Mouse (Mus musculus): Measurements from ENCODE around the gene Prdx6. TPM values are rescaled to one million over a fixed set of nuclear protein-coding genes. Genes with fewer than 3 reads are reported as not detected.

Gene Prdx6
- 100 to 1,000 TPM; 360 to 367 TPM for total RNA-seq (2021)
- long read RNA-seq, experiment 1, transcript Prdx6-208 (4 exons, 1,294 nt), result minor isoform, 8 of 751 reads
- long read RNA-seq, experiment 1, transcript Prdx6-201 (6 exons, 959 nt), result minor isoform, 5 of 751 reads
- long read RNA-seq, experiment 1, transcript Prdx6-202 (5 exons, 2,387 nt), result major isoform, 673 of 751 reads
- long read RNA-seq, experiment 1, partial matches to known transcripts, result 31 of 751 reads
- long read RNA-seq, experiment 1, other reads (novel, unspliced or antisense), result 27 of 751 reads
- long read RNA-seq, experiment 2, transcript Prdx6-201 (6 exons, 959 nt), result minor isoform, 5 of 337 reads
- long read RNA-seq, experiment 2, transcript Prdx6-202 (5 exons, 2,387 nt), result major isoform, 298 of 337 reads
- long read RNA-seq, experiment 2, partial matches to known transcripts, result 17 of 337 reads
- long read RNA-seq, experiment 2, other reads (novel, unspliced or antisense), result 13 of 337 reads

DNA sequence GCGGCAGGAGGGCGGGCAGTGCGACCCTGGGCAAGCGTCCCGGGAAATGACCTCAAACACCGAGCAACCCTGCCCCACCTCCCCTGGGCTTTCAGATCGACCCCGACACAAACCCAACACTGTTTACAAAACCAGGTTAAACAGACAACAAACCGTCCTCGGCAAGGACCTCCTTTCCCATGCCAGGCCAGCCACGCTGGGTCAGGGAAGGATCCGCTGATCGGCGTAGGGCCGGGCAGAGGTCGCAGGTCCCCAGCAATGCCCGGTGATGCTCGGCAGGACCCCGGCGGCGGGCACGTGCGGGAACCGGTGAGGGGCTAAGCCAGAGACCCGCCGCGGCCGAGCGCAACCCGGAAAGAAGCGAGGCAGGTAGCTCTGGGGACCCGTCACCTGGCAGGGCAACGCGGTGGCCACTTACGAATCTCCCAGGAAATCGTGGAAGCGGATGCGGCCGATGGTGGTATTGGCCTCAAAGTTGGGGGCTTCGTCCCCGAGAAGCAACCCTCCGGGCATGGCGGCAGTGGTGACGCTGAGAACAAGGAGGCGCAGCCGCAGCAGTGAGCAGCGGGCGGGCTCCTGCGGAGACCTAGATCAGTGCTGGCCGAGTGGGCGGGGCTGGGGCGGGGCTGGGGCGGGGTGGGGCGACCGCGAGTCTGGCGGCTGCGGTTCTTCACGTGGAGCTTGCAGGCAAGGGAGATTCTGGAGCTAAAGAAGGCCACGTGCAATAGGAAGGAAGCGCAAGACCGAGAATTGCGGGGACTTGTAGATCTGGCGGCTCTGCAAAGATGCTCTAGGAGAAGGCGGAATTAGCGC is at the start of gene Prdx6:
Prdx6 (minus strand) TSS at position 616 of the 813 bp plus-strand sequence.
- DNase-seq, result peak; percentile 91

- no peak for DNase-seq
These were observed 37.2 kb upstream of the Prdx6 start for GRCm38 (mm10) chr1:161288256-161288655.

DNA sequence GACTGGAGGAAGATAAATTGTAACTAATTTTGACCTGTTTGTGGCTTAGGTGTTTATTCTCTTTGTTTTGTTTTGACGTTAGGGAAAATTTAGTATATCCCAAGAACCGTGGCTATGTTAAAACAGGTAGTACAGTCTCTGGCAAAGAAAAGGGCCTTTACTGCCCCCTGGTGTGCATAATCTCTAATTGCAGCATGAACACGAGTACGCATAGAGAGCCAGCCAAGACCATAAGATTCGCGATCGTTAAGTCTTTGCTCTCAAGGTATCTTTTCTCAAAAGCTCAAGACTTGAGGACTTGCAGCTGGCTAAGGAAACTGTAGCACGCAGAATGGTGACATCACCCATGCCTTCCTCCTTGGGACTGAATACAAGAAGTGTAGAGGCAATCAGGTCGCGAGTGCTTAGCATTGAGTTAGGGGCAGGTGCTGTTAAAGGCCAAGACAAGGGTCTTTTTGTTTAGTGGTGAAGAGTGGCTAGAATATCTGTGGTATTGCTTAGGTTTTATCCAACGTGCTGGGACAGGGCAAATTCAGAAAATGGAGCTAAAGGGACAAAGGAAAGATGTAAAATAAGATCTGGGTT is 35.8 kb upstream of the Prdx6 start:
- peak; percentile 72 for DNase-seq

GRCm38 (mm10) chr1:161281054-161281688 is 30.2 kb upstream of the Prdx6 start:
- DNase-seq, result no peak

DNA sequence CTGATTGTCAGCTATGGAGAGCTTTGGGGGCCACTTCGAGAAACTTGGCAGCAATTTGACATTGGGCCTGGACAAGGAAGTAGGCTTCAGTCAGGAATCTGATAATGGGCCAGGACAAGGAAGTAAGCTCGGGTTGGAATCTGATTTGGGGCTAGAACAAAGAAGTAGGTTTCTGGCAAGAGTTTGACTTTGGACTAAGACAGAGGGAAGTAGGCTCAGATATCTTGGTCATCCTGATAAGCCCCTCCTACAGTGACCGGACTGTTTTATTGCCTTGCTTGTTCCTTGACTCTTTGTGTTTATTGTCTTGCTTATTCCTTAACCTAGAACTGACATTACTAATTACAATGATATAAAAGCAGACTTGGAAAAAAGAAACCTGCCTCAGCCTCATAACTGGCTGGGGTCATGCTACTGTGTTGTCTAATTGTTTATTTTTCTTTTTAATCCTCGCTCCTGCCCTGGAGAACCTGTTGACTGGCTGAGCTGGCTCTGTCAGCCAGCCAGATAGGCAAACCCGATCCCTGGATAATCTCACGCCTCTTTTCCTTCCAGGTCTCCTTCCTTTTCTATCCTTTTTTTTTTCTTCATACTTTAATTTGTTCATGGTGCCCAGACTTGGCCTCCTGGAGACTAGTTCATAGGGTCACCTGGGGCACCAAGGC is 28.4 kb upstream of the Prdx6 start:
- DNase-seq, result no peak

DNA sequence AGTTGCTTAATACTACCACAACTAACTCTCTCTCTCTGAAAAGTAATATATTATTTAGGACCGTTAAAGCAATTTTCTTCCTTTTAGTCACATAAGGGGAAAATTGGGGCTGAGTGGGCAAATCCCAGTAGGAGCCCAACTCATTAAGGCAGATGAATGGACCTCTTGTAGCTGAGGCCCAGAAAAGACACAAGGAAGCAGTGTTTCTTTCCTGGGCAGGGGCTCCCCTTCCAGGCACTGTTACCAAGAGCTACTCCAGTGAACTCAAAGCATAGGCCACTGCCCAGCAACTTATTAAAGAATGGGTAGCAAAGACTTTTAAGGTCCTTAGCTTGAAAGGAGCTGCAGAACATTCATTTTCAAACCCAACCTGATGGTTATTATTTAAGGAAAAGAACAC is 22.5 kb upstream of the Prdx6 start:
- DNase-seq, result no peak

GRCm38 (mm10) chr1:161271461-161271810 is 20.4 kb upstream of the Prdx6 start:
- DNase-seq, result no peak

GRCm38 (mm10) chr1:161270776-161271460 is 19.9 kb upstream of the Prdx6 start:
- DNase-seq, result no peak

DNA sequence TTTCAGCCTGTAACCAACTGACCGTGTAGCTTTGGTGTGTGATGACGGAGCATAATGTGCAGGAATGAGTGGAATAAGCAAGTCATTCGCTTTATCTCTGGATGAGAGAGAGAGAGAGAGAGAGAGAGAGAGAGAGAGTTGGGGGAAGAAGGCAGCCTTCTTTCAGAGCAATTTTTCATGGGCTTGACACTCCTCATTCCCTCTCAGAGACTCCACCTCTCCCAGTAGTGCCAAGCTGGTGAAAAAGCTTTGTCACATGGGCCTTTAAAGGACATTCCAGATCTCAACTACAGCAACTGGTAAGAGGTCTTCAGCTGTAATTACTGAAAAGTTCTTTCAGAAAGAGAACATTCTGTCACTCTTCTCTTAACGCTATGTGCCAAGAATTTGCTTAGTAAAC is 18.3 kb upstream of the Prdx6 start:
- DNase-seq, result peak; percentile 30

DNA sequence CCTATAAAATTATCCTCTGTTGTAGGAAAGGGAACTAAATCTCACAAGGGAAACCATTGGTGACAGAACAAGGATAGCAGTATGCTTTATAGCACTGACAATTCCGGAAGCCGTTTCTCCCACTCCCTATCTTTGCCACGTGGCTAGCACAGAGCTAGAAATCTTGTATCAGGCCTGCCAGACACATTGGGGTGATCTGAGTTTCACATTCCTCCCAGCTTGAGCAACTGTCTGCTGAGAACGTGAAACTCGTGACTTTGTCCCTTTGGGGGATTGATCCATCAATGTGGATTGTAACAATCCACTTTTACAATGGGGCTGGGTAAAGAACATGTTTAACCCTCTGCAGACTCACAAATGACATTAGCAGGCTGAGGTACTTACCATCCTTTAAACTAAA is 17.9 kb upstream of the Prdx6 start:
- peak; percentile 26 for DNase-seq

DNA sequence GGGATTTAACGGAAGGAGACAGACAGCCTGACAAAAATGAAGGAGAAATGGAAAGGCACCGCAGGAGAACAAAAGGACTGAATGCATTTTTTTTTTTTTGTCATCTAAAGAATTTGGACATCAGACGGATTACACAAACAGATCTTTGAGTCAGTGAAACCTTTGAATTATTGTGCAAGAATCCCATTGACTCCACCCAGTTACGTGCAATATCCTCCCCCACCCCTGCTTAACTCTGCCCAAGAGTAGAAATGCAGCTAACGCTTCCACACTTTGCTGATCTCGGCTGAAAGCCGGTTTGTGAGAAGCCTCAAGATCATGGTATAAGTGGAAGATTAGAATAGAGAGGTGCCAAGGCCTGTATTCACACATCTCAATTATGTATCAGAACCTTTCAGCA is 17.1 kb upstream of the Prdx6 start:
- peak; percentile 35 for DNase-seq

DNA sequence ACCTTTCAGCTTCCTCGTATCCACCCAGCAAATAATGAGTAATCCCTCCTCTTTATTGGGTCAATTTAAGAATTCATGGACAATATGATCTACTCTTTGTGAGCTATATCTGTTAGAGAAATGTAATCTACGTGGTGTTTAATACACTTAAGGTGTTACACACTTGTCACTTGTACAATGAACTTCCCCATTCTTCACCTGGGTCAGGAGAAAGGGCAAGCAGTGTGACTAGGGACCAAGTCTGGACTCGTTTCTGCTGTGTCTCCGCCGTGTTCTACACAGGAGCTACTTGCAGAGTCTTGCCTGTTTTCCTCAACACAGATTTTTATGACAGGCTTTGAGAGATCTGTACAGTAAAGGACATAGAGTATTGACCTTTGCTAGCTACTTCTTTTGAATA is 13.9 kb upstream of the Prdx6 start:
- no peak for DNase-seq

GRCm38 (mm10) chr1:161263584-161263983 is 12.6 kb upstream of the Prdx6 start:
- no peak for DNase-seq

DNA sequence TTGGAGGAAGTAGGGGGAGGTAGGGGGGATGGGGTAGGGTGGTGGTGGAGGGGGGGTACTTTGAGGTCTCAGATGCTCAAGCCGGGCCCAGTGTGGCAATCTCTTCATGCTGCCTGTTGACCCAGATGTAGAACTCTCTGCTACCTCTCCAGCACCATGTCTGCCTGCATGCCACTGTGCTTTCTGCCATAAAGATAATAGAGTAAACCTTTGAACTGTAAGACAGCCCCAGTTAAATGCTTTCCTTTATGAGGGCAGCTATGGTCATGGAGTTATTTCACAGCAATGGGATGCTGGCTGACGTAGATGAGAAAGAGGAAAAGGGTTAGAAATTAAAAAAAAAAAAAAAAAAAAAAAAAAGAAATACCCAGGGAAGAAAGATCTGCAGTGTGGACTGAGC is 11.5 kb upstream of the Prdx6 start:
- no peak for DNase-seq

- DNase-seq, result no peak
These were observed 9.7 kb upstream of the Prdx6 start for GRCm38 (mm10) chr1:161260761-161261160.

DNA sequence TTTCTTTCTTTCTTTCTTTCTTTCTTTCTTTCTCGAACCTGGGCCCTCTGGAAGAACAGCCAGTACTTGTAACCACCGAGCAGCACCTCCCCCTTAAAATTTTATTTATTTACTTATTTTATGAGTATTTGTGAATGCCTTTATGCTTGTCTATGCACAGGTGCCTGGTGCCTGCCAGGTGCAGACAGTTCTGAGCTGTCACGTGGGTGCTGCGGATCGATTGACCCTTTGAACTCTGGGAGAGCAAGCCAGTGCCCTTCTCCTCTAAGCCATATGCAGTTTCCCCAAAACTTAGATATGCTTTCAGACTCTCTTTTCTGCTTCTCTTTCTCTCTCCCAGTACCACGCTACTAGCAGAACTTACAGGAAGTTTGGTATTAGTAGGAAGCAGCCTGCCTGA is 8.1 kb upstream of the Prdx6 start:
- DNase-seq, result no peak

DNA sequence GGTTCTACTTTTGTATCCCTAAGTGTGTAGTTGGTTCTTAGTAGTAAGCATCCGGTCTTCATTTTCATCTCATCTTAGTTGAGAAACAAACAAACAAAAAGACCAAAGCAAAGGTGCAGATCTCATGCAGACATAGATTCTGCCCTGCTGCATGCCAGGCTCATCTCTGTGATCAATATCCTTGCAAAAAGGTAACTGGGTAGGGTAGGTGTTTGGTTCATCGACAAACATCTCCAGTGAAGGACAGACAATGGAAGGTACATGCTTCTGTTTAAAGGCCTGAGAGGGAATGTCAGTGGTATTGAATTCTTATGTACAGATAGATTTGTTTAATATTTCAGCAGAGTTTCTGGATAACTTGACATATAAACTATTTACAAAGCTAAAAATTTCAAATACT is 7.3 kb upstream of the Prdx6 start:
- DNase-seq, result no peak

- DNase-seq, result no peak
These were observed 5.9 kb upstream of the Prdx6 start for GRCm38 (mm10) chr1:161256918-161257317.

GRCm38 (mm10) chr1:161254361-161254760 is 3.3 kb upstream of the Prdx6 start:
- no peak for DNase-seq

DNA sequence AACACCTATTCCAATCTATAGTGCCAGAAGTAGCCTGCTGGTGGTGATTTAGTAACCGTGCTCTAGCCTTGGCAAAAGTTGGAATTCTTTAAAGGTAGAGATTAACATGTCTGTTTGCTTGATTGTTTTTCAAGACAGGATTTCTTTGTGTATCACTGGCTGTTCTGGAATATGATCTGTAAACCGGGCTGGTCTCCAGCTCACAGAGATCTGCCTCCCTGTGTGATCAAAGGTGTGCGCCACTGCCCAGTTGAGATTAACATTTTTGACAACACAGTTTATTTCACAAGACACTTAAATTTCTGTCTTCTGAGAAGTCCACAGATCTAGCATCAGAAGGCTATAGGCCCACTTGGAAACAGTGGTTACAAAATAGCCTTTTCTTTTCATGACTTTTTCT is 1.9 kb upstream of the Prdx6 start:
- DNase-seq, result no peak

DNA sequence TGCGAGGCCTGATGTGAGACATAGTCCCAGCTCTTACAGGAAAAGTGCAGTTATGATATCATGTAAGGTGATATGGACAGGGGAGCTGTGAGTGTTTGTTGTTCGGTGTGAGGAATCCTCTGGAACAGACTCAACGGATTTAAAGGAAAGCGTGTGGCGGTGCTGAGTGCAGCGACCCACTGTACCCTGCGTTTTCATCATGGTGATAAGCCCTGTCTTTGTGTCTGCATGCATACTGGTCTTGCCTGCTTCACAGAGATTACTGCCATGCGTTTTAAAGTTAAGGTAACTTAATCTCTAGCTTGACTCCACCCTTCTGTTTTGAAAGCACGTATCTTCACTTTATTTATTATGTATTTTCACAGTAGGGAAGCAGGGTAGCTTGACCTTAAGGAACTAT is 1.3 kb upstream of the Prdx6 start:
- no peak for DNase-seq
